Mouse (Mus musculus): ENCODE results near the gene H2afx. TPM values are rescaled to one million over a fixed set of nuclear protein-coding genes. Genes with fewer than 3 reads are reported as not detected.

The H2afx gene
- 3.4 TPM for polyA plus RNA-seq (2014; fragmentation: Illumina TruSeq; extraction: RNeasy Lipid Tissue Mini Kit (QIAGEN cat#74804); ENCODE audit: low read depth, low replicate concordance)

DNA sequence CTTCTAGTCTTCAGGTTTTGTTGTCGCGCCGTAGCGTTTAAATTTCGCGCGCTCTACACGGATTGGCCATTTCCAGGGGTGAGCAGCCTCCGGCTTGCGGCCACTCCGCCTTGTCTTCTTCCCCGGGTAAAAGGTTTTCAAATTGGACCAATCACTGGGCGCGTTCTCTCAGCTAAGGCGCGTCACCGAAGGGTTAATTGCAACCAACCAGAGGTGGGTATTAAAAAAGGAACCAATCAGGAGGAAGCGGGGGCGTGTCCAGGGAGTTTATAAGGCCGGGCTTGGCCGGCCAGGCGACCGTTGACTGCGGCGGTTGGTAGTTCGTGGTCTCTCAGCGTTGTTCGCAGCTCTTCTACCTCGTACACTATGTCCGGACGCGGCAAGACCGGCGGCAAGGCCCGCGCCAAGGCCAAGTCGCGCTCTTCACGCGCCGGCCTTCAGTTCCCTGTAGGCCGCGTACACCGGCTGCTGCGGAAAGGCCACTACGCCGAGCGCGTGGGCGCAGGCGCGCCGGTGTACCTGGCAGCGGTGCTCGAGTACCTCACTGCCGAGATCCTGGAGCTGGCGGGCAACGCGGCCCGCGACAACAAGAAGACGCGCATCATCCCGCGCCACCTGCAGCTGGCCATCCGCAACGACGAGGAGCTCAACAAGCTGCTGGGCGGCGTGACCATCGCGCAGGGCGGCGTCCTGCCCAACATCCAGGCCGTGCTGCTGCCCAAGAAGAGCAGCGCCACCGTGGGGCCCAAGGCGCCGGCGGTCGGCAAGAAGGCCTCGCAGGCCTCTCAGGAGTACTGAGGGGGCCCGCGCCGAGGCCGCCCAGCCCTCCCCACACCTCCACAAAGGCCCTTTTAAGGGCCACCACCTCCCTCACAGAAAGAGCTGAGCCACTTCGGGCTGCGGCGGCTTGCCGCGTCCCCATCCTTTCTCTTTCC is at the start of gene H2afx:
TSS of gene H2afx (plus strand) at position 299 of the 935 bp plus-strand sequence.

DNA sequence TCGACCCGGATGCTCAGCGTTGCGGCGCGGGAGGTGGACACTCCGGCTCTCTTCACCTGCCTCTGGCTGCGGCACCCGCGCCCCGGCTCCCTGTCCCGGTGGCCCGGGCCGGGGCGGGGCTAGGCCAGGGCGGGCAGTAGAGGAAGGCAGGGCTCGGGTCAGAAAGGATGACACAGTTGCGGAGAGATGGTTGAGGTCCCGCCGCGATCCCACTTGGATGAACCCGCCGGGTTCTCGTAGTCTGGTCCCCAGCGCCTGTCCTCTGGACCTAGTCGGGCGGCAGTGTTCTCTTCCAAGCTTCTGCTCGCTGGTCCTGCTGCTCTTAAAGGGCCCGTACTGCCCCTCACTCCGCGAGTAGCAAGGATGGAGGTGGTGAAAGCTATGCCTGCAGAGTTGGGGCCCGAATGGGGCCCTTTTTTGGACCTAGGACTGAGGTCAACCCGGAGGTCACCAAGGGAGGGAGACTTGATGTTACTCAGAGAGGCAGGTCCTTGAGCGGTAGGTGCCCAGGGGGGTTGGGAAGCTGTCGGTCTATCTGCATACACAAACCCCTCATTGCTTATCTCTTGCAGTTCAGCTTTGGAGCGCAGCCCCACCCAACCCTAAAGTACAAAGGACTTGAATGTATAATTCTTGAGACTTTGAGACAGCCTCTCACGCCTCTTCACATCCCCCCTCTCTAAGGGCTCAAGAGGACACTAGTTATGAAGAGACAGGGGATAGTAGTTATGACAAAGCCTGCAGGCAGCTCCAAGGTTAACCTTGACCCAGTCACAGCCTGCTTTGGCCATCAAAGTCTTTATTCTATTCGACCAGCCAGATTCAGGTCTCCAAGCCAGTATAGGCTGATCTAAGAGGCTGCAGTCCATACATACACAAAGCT is 46.2 kb upstream of the H2afx start, which contains the start of gene Abcg4:
TSS of gene Abcg4 (minus strand) at position 540 of the 883 bp plus-strand sequence.

DNA sequence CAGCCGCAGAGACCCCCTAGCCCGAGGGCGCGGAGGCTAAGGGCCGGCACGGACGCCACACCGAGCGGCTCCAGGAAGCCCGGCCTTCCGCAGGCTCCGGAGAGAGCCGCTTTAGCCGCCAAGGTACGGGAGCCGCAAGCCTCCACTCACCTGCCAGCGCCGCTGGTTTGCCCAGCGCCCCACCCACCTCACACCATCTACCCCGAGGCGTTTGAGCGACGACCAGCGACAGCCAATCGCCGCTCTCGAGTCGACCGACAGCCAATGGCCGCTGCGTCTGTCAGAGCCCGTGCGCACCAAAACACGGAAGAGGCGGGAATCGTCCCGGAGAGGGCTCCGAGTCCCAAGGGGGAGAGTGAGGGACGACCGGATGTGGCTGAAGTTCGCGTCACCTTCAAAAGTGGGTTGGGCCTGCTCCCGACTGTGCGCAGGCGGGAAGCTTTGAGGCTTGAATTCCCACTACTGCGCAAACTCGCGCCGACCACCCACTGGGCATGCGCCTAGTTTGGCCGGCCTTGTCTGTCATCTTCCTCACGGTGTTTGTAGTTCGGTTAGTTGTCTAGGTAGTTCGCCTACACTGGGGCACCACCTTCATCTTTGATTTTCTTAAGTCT is 28.9 kb upstream of the H2afx start, which contains the start of gene Hinfp:
TSS of gene Hinfp (minus strand) at position 206 of the 614 bp plus-strand sequence.

DNA sequence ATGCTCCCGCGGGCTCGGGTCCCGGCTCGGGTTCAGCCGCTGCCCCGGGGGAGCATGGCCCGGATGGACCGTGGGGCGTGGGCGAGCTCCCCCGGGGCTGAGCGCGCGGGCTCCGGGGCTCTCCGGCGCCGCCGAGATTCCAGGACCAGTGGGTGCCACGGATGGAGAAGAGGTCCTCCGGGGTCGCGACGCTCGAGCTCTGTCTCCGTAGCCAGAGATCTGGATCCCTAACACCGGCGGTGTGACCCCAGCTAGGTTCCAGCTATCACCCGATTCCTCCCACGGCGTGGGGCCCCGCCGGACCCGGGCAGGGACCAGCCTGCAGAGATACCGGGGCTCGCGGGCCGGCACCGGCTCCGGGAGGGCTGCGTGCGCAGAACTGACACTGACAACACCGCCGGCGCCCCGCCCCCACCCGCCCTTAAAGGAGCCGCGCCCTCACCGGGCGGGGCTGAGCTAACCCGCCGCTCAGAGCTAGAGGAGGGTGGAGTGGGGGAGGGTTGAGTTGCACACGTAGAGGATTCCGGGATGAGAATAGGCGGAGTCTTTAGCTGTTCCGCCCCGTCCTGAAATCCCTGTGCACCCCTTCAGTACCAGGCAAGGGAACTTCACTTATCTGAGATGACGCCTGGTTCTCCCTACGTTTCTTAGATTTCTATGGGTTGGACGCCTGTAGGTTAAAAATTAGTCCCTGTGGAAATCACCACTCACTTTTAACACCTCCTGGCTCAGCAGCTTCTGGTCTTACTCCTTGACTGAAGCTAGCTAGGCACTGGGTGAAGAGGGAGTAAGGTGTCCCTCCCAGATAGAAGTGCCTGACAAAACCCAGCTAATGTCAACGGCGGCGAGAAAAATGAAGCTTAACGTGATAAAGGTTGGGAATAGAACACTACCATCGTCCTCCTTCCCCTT is 14.4 kb upstream of the H2afx start, which contains the start of gene C2cd2l:
TSS of gene C2cd2l (minus strand) at position 399 of the 912 bp plus-strand sequence.

DNA sequence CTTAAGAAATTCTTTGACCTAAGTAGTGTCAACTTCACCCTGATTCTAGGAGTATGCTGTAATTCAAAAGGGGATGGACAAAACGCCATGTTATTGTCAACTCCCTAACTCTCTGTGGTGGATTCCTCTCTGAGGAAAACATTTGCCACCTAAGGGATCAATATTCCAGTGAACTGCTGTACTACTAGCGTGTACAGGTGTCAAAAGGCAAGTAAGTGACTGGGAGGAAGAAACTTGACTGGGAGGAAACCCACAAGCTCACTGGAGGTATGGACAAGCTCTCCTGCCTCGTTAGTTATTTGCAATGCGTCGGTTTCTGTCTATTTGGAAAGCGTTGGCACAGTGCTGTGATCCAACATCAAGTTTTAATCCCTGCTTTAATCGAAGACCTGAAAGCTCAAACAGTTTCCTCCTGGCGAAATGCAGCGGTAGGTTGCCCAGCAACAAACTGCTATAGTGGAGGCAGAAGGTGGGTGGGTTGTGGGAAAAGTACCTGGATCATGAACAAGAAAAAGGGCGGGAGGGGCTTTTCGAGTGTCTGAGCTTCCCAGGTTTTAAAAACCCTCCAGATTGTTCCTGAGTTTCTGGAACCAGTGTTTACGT is 8.6 kb upstream of the H2afx start, which contains the start of gene Dpagt1:
TSS of gene Dpagt1 (plus strand) at position 252 of the 603 bp plus-strand sequence.

DNA sequence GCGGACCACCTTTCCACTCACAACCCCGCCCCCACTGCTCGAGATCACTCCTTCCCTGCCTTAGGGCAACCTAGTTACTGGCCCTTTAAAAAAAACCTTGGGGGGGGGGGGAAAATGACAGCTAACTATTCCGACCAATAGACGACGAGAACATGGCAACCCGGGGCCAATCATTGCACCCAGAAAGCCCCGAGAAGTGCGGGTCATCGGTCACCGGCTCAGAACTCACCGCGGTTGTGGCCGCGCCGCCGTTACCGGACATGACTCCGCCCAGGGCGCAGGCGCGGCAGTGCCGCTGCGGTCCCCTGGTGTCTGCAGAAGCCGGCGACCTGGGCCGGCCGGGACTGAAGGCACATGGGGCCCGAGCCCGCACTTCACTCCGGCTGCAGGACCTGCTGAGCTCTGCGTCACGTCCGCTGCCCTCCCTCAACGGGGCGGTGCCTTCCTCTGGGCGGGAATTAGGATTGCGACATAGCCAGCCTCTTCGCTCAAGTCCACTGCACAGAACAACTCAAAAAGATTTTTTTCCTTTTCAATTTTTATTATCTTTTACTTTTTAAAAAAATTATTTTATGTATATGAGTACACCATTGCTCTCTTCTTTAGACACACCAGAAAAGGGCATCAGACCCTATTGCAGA is 9.4 kb downstream of the H2afx start, which contains the start of gene Hmbs:
TSS of gene Hmbs (minus strand) at position 448 of the 641 bp plus-strand sequence.

DNA sequence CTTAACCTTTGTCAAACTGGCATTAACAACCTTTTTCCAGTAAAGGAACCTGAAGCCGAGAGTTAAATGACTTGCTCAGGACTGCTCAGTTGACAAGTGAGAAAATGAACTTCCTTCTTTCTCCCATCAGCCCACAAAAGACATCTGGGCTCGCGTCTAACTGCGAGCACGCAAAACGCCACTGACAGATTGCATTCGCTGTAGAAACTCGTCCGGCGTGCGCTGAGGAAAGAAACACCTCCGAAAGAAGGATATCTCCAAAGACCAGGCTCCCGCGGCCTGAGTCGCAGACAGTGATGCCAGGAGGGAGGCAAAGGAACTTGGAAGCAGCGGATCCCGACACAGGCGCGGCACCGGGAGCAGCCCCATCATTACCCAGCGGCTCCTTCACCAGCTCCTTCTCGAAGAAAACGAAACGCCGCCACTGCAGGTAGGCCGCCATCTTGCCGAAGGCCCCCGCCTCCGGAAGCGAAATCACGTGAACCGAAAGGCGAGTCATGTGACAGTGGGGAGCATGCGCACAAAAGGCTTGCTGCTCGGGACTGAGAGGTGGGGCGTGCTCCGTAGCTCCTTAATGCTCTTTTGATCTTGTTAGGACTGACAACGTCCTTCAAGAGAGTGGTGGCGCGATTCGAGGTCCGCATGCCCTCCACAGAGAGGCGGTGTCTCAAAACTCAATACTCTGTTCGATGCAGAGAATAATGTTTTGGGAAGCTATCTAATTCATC is 26.9 kb downstream of the H2afx start, which contains the start of gene Vps11:
TSS of gene Vps11 (minus strand) at position 481 of the 728 bp plus-strand sequence.

DNA sequence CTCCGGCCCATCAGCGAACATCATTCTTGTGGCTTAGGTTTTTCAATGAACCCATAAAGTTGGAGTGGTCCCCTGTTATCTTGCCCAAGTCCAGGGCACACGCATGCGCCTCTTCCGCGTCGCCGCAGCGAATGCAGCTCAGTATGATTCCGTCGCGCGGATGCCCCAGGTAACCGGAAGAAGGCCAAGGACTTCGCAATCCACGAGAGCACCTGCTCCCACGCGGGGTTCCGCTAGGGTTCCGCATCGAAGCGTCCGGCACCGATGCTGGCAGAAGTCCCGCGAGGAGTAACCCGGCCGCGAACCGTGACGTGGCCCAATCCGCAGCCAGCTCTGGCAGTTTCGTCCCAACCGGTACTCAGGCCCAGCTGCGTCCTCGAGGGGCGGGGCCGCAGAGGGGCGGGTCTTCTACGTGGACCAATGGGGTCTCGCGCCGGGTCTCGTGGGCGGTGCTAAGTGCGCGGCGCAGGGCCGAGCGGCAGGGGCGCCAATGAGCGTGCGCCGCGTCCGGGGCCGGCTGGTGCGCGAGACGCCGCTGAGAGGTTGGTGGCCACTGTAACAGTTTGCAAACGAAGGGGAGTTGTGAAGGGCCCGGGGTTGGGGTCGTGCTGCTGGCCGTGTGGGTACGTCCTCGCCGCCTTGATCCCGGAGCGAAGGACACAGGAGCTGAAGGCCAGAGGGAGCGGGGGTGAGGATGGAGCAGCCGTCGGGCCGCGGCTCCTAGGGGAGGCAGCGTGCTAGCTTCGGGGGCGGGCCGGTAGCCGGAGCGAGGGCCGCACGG is 44.8 kb downstream of the H2afx start, which contains the start of gene Hyou1:
TSS of gene Hyou1 (plus strand) at position 437 of the 781 bp plus-strand sequence.

Other genes starting within 250 kb of the H2afx start
- gene Mfrp, start 233.0 kb upstream of the H2afx start, polyA plus RNA-seq (2014; fragmentation: Illumina TruSeq; extraction: RNeasy Lipid Tissue Mini Kit (QIAGEN cat#74804); ENCODE audit: low read depth, low replicate concordance): not detected
- not detected for gene C1qtnf5, start 227.4 kb upstream of the H2afx start, polyA plus RNA-seq (2014; fragmentation: Illumina TruSeq; extraction: RNeasy Lipid Tissue Mini Kit (QIAGEN cat#74804); ENCODE audit: low read depth, low replicate concordance)
- 0.32 TPM for gene Gm49380, start 221.2 kb upstream of the H2afx start, polyA plus RNA-seq (2014; fragmentation: Illumina TruSeq; extraction: RNeasy Lipid Tissue Mini Kit (QIAGEN cat#74804); ENCODE audit: low read depth, low replicate concordance)
- gene Rnf26, start 221.2 kb upstream of the H2afx start, polyA plus RNA-seq (2014; fragmentation: Illumina TruSeq; extraction: RNeasy Lipid Tissue Mini Kit (QIAGEN cat#74804); ENCODE audit: low read depth, low replicate concordance): 0.82 TPM
- 13.8 TPM for gene Mcam, start 200.2 kb upstream of the H2afx start, polyA plus RNA-seq (2014; fragmentation: Illumina TruSeq; extraction: RNeasy Lipid Tissue Mini Kit (QIAGEN cat#74804); ENCODE audit: low read depth, low replicate concordance)
- 83.6 TPM for gene Cbl, start 100.6 kb upstream of the H2afx start, polyA plus RNA-seq (2014; fragmentation: Illumina TruSeq; extraction: RNeasy Lipid Tissue Mini Kit (QIAGEN cat#74804); ENCODE audit: low read depth, low replicate concordance)
- not detected for gene Ccdc153, start 94.0 kb upstream of the H2afx start, polyA plus RNA-seq (2014; fragmentation: Illumina TruSeq; extraction: RNeasy Lipid Tissue Mini Kit (QIAGEN cat#74804); ENCODE audit: low read depth, low replicate concordance)
- 1.5 TPM for gene Pdzd3, start 83.2 kb upstream of the H2afx start, polyA plus RNA-seq (2014; fragmentation: Illumina TruSeq; extraction: RNeasy Lipid Tissue Mini Kit (QIAGEN cat#74804); ENCODE audit: low read depth, low replicate concordance)
- gene Nlrx1, start 66.1 kb upstream of the H2afx start, polyA plus RNA-seq (2014; fragmentation: Illumina TruSeq; extraction: RNeasy Lipid Tissue Mini Kit (QIAGEN cat#74804); ENCODE audit: low read depth, low replicate concordance): 0.38 TPM
- not detected for gene Abcg4, start 46.1 kb upstream of the H2afx start, polyA plus RNA-seq (2014; fragmentation: Illumina TruSeq; extraction: RNeasy Lipid Tissue Mini Kit (QIAGEN cat#74804); ENCODE audit: low read depth, low replicate concordance)
- gene Hinfp, start 29.0 kb upstream of the H2afx start, polyA plus RNA-seq (2014; fragmentation: Illumina TruSeq; extraction: RNeasy Lipid Tissue Mini Kit (QIAGEN cat#74804); ENCODE audit: low read depth, low replicate concordance): 20.5 TPM
- gene C2cd2l, start 14.4 kb upstream of the H2afx start, polyA plus RNA-seq (2014; fragmentation: Illumina TruSeq; extraction: RNeasy Lipid Tissue Mini Kit (QIAGEN cat#74804); ENCODE audit: low read depth, low replicate concordance): 3.2 TPM
- 16.5 TPM for gene Dpagt1, start 8.7 kb upstream of the H2afx start, polyA plus RNA-seq (2014; fragmentation: Illumina TruSeq; extraction: RNeasy Lipid Tissue Mini Kit (QIAGEN cat#74804); ENCODE audit: low read depth, low replicate concordance)
- 23.3 TPM for gene Hmbs, start 9.5 kb downstream of the H2afx start, polyA plus RNA-seq (2014; fragmentation: Illumina TruSeq; extraction: RNeasy Lipid Tissue Mini Kit (QIAGEN cat#74804); ENCODE audit: low read depth, low replicate concordance)
- 9.8 TPM for gene Vps11, start 27.0 kb downstream of the H2afx start, polyA plus RNA-seq (2014; fragmentation: Illumina TruSeq; extraction: RNeasy Lipid Tissue Mini Kit (QIAGEN cat#74804); ENCODE audit: low read depth, low replicate concordance)
- gene Hyou1, start 44.8 kb downstream of the H2afx start, polyA plus RNA-seq (2014; fragmentation: Illumina TruSeq; extraction: RNeasy Lipid Tissue Mini Kit (QIAGEN cat#74804); ENCODE audit: low read depth, low replicate concordance): 7.7 TPM
- gene Slc37a4, start 62.2 kb downstream of the H2afx start, polyA plus RNA-seq (2014; fragmentation: Illumina TruSeq; extraction: RNeasy Lipid Tissue Mini Kit (QIAGEN cat#74804); ENCODE audit: low read depth, low replicate concordance): 7.1 TPM
- 828 TPM for gene Rps25, start 72.4 kb downstream of the H2afx start, polyA plus RNA-seq (2014; fragmentation: Illumina TruSeq; extraction: RNeasy Lipid Tissue Mini Kit (QIAGEN cat#74804); ENCODE audit: low read depth, low replicate concordance)
- gene Trappc4, start 72.9 kb downstream of the H2afx start, polyA plus RNA-seq (2014; fragmentation: Illumina TruSeq; extraction: RNeasy Lipid Tissue Mini Kit (QIAGEN cat#74804); ENCODE audit: low read depth, low replicate concordance): 45.4 TPM
- 24.0 TPM for gene Ccdc84, start 83.9 kb downstream of the H2afx start, polyA plus RNA-seq (2014; fragmentation: Illumina TruSeq; extraction: RNeasy Lipid Tissue Mini Kit (QIAGEN cat#74804); ENCODE audit: low read depth, low replicate concordance)
- gene Foxr1, start 106.4 kb downstream of the H2afx start, polyA plus RNA-seq (2014; fragmentation: Illumina TruSeq; extraction: RNeasy Lipid Tissue Mini Kit (QIAGEN cat#74804); ENCODE audit: low read depth, low replicate concordance): not detected
- not detected for gene Upk2, start 120.3 kb downstream of the H2afx start, polyA plus RNA-seq (2014; fragmentation: Illumina TruSeq; extraction: RNeasy Lipid Tissue Mini Kit (QIAGEN cat#74804); ENCODE audit: low read depth, low replicate concordance)
- 0.82 TPM for gene Bcl9l, start 148.1 kb downstream of the H2afx start, polyA plus RNA-seq (2014; fragmentation: Illumina TruSeq; extraction: RNeasy Lipid Tissue Mini Kit (QIAGEN cat#74804); ENCODE audit: low read depth, low replicate concordance)
- gene Cxcr5, start 227.2 kb downstream of the H2afx start, polyA plus RNA-seq (2014; fragmentation: Illumina TruSeq; extraction: RNeasy Lipid Tissue Mini Kit (QIAGEN cat#74804); ENCODE audit: low read depth, low replicate concordance): 1.6 TPM